Mouse (Mus musculus): ENCODE results near the gene Ap1g2. TPM values are rescaled to one million over a fixed set of nuclear protein-coding genes. Genes with fewer than 3 reads are reported as not detected.

The Ap1g2 gene
- total and polyA plus RNA-seq, 2 experiments from 2014 or later = 3.9 to 5.7 TPM

DNA sequence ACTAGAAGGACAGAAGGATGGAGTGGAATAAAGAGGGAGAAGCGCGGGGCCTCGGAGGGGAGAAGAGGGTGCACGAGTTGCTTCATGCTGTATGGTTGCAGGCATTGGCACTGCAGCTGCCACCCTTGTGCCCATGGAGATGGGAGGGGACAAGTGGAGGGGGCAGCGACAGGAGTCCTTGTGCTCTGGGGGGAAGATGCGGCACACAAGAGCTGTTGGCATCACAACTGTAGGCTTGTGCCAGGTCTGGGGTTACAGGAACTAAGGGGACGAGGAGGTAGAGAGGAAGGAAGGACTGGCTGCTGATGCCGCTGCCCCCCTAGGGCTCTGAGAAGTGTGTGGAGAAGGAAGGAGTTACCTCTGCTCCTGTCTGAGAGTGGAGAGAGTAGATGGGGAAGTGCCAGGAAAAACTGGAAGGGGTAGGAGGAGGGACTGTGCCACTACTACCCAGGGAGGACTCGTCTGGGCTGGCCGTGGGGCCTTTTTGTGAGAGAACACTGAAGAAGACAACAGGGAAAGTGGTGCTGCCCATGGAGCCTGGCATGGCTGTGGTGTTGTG, 52.1 kb downstream of the Ap1g2 start:
- WGBS = 74% methylated on average over 10 of the region's 10 CpGs
- Histone ChIP-seq H3K4me2 (ENCODE audit: low read depth, low read length) (no peak overlapping the region), H3K4me1 (ENCODE audit: control insufficient read depth, insufficient read depth) (0 out of 2 replicates have a peak, but pooled peaks cover 3% of the 10 kb centered on the region), H3K27me3 (ENCODE audit: control insufficient read depth, insufficient read depth, low read length) (no peaks in the 10 kb centered on the region), H3K36me3 (replicated peaks; ENCODE audit: control insufficient read depth, insufficient read depth, low read length) (no peaks in the 10 kb centered on the region), H3K27ac (ENCODE audit: low read depth) (no peak overlapping the region), H3K4me3 (ENCODE audit: low read depth, low read length) (no peak overlapping the region), H3K9me3 (replicated peaks; ENCODE audit: control insufficient read depth, low read length) (no peaks in the 10 kb centered on the region), H3K9ac (replicated peaks; ENCODE audit: low read depth, low read length) (no peak overlapping the region)
- DNase-seq (ENCODE audit: low spot score) (no peak), ATAC-seq (ENCODE audit: insufficient read depth, low read depth) (no peak)
- no peak for TF ChIP-seq EP300 (IDR thresholded peaks at IDR 0.05; ENCODE audit: low read depth)
- TF ChIP-seq CTCF (IDR thresholded peaks at IDR 0.05; ENCODE audit: low read depth) = no peak

DNA sequence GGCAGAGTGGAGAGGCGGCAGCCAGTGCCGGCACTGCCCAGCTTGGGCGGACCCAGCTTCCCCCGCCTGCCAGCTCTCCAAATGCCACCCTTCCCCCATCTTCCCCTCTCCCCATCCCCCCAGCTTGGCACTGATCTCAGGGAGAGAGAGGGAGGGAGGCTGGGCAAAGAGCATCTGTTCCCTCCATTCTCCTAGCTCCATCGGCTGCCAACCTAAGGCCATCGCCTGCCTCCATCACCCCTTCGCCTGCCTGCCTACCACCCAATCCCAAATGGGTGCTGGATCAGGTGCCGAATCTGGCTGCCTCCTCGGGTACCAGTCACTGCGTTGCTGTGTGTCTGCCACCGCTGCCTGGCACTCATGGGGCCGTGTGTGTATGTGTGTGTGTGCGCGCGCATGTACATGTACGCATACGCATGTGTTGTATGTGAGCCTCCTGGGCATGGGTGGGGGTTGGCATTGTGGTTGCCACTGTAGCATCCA, 52.6 kb downstream of the Ap1g2 start:
- Histone ChIP-seq H3K36me3 (replicated peaks; ENCODE audit: control insufficient read depth, insufficient read depth, low read length) (no peaks in the 10 kb centered on the region), H3K9me3 (replicated peaks; ENCODE audit: control insufficient read depth, low read length) (no peaks in the 10 kb centered on the region), H3K27ac (ENCODE audit: low read depth) (no peak overlapping the region), H3K27me3 (ENCODE audit: control insufficient read depth, insufficient read depth, low read length) (no peaks in the 10 kb centered on the region), H3K4me1 (ENCODE audit: control insufficient read depth, insufficient read depth) (no peaks in the 10 kb centered on the region), H3K4me3 (ENCODE audit: low read depth, low read length) (no peak overlapping the region), H3K9ac (replicated peaks; ENCODE audit: low read depth, low read length) (no peak overlapping the region), H3K4me2 (ENCODE audit: low read depth, low read length) (no peak overlapping the region)
- no peak for ATAC-seq (ENCODE audit: insufficient read depth, low read depth)
- WGBS = 81% methylated on average over 17 of the region's 17 CpGs
- TF ChIP-seq EP300 (IDR thresholded peaks at IDR 0.05; ENCODE audit: low read depth) = no peak
- no peak for TF ChIP-seq CTCF (IDR thresholded peaks at IDR 0.05; ENCODE audit: low read depth)
- DNase-seq (ENCODE audit: low spot score) = no peak

DNA sequence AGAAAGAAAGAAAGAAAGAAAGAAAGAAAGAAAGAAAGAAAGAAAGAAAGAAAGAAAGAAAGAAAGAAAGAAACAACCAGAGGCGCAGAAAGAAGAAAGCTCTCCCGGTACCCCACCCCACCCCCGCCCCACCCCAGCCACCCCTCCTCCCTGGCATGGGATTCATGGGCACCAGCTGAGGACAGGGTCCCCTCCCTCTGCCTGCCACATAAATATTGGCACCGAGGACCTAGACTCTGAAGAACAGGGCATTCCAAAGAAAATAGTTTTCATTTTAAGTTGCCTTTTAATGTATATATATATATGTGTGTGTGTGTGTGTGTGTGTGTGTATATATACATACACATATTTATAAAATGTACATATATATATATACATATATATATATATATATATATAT, 53.3 kb downstream of the Ap1g2 start:
- no peak overlapping the region for H3K4me2 ChIP-seq (ENCODE audit: low read depth, low read length)
- no peak for DNase-seq (ENCODE audit: low spot score)
- H3K4me3 ChIP-seq (ENCODE audit: low read depth, low read length) = no peak overlapping the region
- H3K27me3 ChIP-seq (ENCODE audit: control insufficient read depth, insufficient read depth, low read length) = no peaks in the 10 kb centered on the region
- no peaks in the 10 kb centered on the region for H3K36me3 ChIP-seq (replicated peaks; ENCODE audit: control insufficient read depth, insufficient read depth, low read length)
- no peaks in the 10 kb centered on the region for H3K9me3 ChIP-seq (replicated peaks; ENCODE audit: control insufficient read depth, low read length)
- H3K4me1 ChIP-seq (ENCODE audit: control insufficient read depth, insufficient read depth) = no peaks in the 10 kb centered on the region
- H3K9ac ChIP-seq (replicated peaks; ENCODE audit: low read depth, low read length) = no peak overlapping the region
- 73% methylated on average over 4 of the region's 4 CpGs for WGBS
- ATAC-seq (ENCODE audit: insufficient read depth, low read depth) = no peak
- no peak for TF ChIP-seq EP300 (IDR thresholded peaks at IDR 0.05; ENCODE audit: low read depth)
- no peak for TF ChIP-seq CTCF (IDR thresholded peaks at IDR 0.05; ENCODE audit: low read depth)
- H3K27ac ChIP-seq (ENCODE audit: low read depth) = no peak overlapping the region

DNA sequence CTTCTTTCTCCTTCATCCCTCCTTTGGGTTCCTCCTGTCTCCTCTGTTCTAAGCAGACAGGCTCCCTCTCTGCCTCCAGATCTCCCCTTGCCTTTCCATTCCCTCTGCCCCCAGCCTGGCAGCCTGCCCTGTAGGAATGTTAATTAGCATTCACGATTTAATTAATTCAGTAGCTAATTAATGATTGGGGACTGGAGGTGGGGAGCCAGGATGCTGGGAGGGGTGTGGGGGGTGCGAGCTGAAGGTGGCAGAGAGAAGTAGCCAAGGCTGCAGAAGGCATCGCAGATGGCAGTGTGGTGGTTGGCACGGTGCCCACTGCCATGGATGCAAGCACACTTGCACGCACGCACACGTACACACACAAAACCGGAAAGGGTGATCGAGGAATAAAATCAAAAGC, 53.9 kb downstream of the Ap1g2 start:
- Histone ChIP-seq H3K27ac (ENCODE audit: low read depth) (no peak overlapping the region), H3K9me3 (replicated peaks; ENCODE audit: control insufficient read depth, low read length) (no peaks in the 10 kb centered on the region), H3K4me1 (ENCODE audit: control insufficient read depth, insufficient read depth) (no peaks in the 10 kb centered on the region), H3K36me3 (replicated peaks; ENCODE audit: control insufficient read depth, insufficient read depth, low read length) (no peaks in the 10 kb centered on the region), H3K9ac (replicated peaks; ENCODE audit: low read depth, low read length) (no peak overlapping the region), H3K4me2 (ENCODE audit: low read depth, low read length) (no peak overlapping the region), H3K27me3 (ENCODE audit: control insufficient read depth, insufficient read depth, low read length) (no peaks in the 10 kb centered on the region), H3K4me3 (ENCODE audit: low read depth, low read length) (no peak overlapping the region)
- DNase-seq (ENCODE audit: low spot score) (no peak), ATAC-seq (ENCODE audit: insufficient read depth, low read depth) (no peak)
- 68% methylated on average over 9 of the region's 9 CpGs for WGBS
- TF ChIP-seq CTCF (IDR thresholded peaks at IDR 0.05; ENCODE audit: low read depth) (no peak), EP300 (IDR thresholded peaks at IDR 0.05; ENCODE audit: low read depth) (no peak)

Other genes with a start within 250 kb of the Ap1g2 start
- 4.5 and 5.1 TPM in 2 replicates for gene Homez, start 235.6 kb downstream of the Ap1g2 start, total RNA-seq (2014; rRNA removed; ENCODE audit: low replicate concordance)
- gene Homez, start 235.6 kb downstream of the Ap1g2 start, polyA plus RNA-seq (2015; fragmentation: Nextera tagmentation; extraction: Ambion mirVana) = 4.3 and 5.4 TPM in 2 replicates
- gene Ppp1r3e, start 229.0 kb downstream of the Ap1g2 start, total RNA-seq (2014; rRNA removed; ENCODE audit: low replicate concordance) = 0.08 and 1.3 TPM in 2 replicates
- 0.79 and 1.3 TPM in 2 replicates for gene Ppp1r3e, start 229.0 kb downstream of the Ap1g2 start, polyA plus RNA-seq (2015; fragmentation: Nextera tagmentation; extraction: Ambion mirVana)
- gene Bcl2l2, start 223.2 kb downstream of the Ap1g2 start, total RNA-seq (2014; rRNA removed; ENCODE audit: low replicate concordance) = 20.6 and 31.1 TPM in 2 replicates
- gene Bcl2l2, start 223.2 kb downstream of the Ap1g2 start, polyA plus RNA-seq (2015; fragmentation: Nextera tagmentation; extraction: Ambion mirVana) = 2.9 and 3.3 TPM in 2 replicates
- gene Gm20521, start 223.2 kb downstream of the Ap1g2 start, total RNA-seq (2014; rRNA removed; ENCODE audit: low replicate concordance) = not detected in 2 replicates
- 0.18 TPM in 1 of 2 replicates, not detected in the other for gene Gm20521, start 223.2 kb downstream of the Ap1g2 start, polyA plus RNA-seq (2015; fragmentation: Nextera tagmentation; extraction: Ambion mirVana)
- gene Pabpn1, start 214.1 kb downstream of the Ap1g2 start, total RNA-seq (2014; rRNA removed; ENCODE audit: low replicate concordance) = 27.6 and 44.5 TPM in 2 replicates
- 35.0 and 36.2 TPM in 2 replicates for gene Pabpn1, start 214.1 kb downstream of the Ap1g2 start, polyA plus RNA-seq (2015; fragmentation: Nextera tagmentation; extraction: Ambion mirVana)
- gene Slc22a17, start 193.5 kb downstream of the Ap1g2 start, total RNA-seq (2014; rRNA removed; ENCODE audit: low replicate concordance) = 46.6 and 46.8 TPM in 2 replicates
- 22.3 and 22.7 TPM in 2 replicates for gene Slc22a17, start 193.5 kb downstream of the Ap1g2 start, polyA plus RNA-seq (2015; fragmentation: Nextera tagmentation; extraction: Ambion mirVana)
- 12.5 and 22.2 TPM in 2 replicates for gene Efs, start 180.5 kb downstream of the Ap1g2 start, total RNA-seq (2014; rRNA removed; ENCODE audit: low replicate concordance)
- 3.9 and 4.1 TPM in 2 replicates for gene Efs, start 180.5 kb downstream of the Ap1g2 start, polyA plus RNA-seq (2015; fragmentation: Nextera tagmentation; extraction: Ambion mirVana)
- gene Il25, start 173.9 kb downstream of the Ap1g2 start, total RNA-seq (2014; rRNA removed; ENCODE audit: low replicate concordance) = not detected in 2 replicates
- 0.11 TPM in 1 of 2 replicates, not detected in the other for gene Il25, start 173.9 kb downstream of the Ap1g2 start, polyA plus RNA-seq (2015; fragmentation: Nextera tagmentation; extraction: Ambion mirVana)
- gene Cmtm5, start 170.3 kb downstream of the Ap1g2 start, total RNA-seq (2014; rRNA removed; ENCODE audit: low replicate concordance) = 3.1 and 8.1 TPM in 2 replicates
- gene Cmtm5, start 170.3 kb downstream of the Ap1g2 start, polyA plus RNA-seq (2015; fragmentation: Nextera tagmentation; extraction: Ambion mirVana) = 0.34 and 0.85 TPM in 2 replicates
- 3,860 and 3,976 TPM in 2 replicates for gene Myh6, start 139.7 kb downstream of the Ap1g2 start, total RNA-seq (2014; rRNA removed; ENCODE audit: low replicate concordance)
- 8,242 and 9,737 TPM in 2 replicates for gene Myh6, start 139.7 kb downstream of the Ap1g2 start, polyA plus RNA-seq (2015; fragmentation: Nextera tagmentation; extraction: Ambion mirVana)
- gene Gm17428, start 129.7 kb downstream of the Ap1g2 start, total RNA-seq (2014; rRNA removed; ENCODE audit: low replicate concordance) = not detected in 2 replicates
- not detected in 2 replicates for gene Gm17428, start 129.7 kb downstream of the Ap1g2 start, polyA plus RNA-seq (2015; fragmentation: Nextera tagmentation; extraction: Ambion mirVana)
- gene Myh7, start 112.0 kb downstream of the Ap1g2 start, total RNA-seq (2014; rRNA removed; ENCODE audit: low replicate concordance) = 4,273 and 4,731 TPM in 2 replicates
- 1,026 and 1,537 TPM in 2 replicates for gene Myh7, start 112.0 kb downstream of the Ap1g2 start, polyA plus RNA-seq (2015; fragmentation: Nextera tagmentation; extraction: Ambion mirVana)
- gene Ngdn, start 91.1 kb downstream of the Ap1g2 start, total RNA-seq (2014; rRNA removed; ENCODE audit: low replicate concordance) = 20.2 and 50.1 TPM in 2 replicates
- 50.0 and 50.9 TPM in 2 replicates for gene Ngdn, start 91.1 kb downstream of the Ap1g2 start, polyA plus RNA-seq (2015; fragmentation: Nextera tagmentation; extraction: Ambion mirVana)
- gene Zfhx2, start 14.3 kb downstream of the Ap1g2 start, total RNA-seq (2014; rRNA removed; ENCODE audit: low replicate concordance) = 1.8 and 1.9 TPM in 2 replicates
- 1.1 and 1.2 TPM in 2 replicates for gene Zfhx2, start 14.3 kb downstream of the Ap1g2 start, polyA plus RNA-seq (2015; fragmentation: Nextera tagmentation; extraction: Ambion mirVana)
- gene Thtpa, start 11.8 kb downstream of the Ap1g2 start, total RNA-seq (2014; rRNA removed; ENCODE audit: low replicate concordance) = 12.2 and 17.7 TPM in 2 replicates
- 13.3 and 13.4 TPM in 2 replicates for gene Thtpa, start 11.8 kb downstream of the Ap1g2 start, polyA plus RNA-seq (2015; fragmentation: Nextera tagmentation; extraction: Ambion mirVana)
- gene Jph4, start 10.3 kb upstream of the Ap1g2 start, total RNA-seq (2014; rRNA removed; ENCODE audit: low replicate concordance) = 0.15 and 0.38 TPM in 2 replicates
- 0.03 and 0.10 TPM in 2 replicates for gene Jph4, start 10.3 kb upstream of the Ap1g2 start, polyA plus RNA-seq (2015; fragmentation: Nextera tagmentation; extraction: Ambion mirVana)
- not detected in 2 replicates for gene Dhrs2, start 115.4 kb upstream of the Ap1g2 start, total RNA-seq (2014; rRNA removed; ENCODE audit: low replicate concordance)
- gene Dhrs2, start 115.4 kb upstream of the Ap1g2 start, polyA plus RNA-seq (2015; fragmentation: Nextera tagmentation; extraction: Ambion mirVana) = not detected in 2 replicates

All from heart, postnatal 0 days (tissue).